Mouse (Mus musculus) bone marrow macrophage, adult 2 months (primary cell): ENCODE results near the gene Selenoh.

ENCODE experiments used
- CTCF ChIP-seq: IDR thresholded peaks from 2 replicates; pipeline ENCODE4 v1.5.1; 2012; ENCODE audit warnings: low read depth, mild to moderate bottlenecking, low read length, moderate library complexity
- POLR2A ChIP-seq: IDR thresholded peaks from 2 replicates; pipeline ENCODE4 v1.6.1; 2012; ENCODE audit warnings: mild to moderate bottlenecking, low read depth, low read length, borderline replicate concordance

GRCm38 (mm10) chr2:84716423-84717355 is 46.1 kb upstream of the Selenoh start:
- TF ChIP-seq CTCF (no peak), POLR2A (no peak)
